Mouse (Mus musculus) lung, postnatal 14 days (tissue): ENCODE results near the gene Elfn2.
A peak's percentile ranks its signal among the peaks of the same experiment; 100 is the strongest.

Experiments
- DNase-seq: peaks from one replicate; pipeline ENCODE4 v3.0.0; 2021

Elfn2 gene

GRCm38 (mm10) chr15:78718290-78719250 lies at the start of gene Elfn2:
Elfn2 (minus strand) TSS chr15:78718771.
- no peak for DNase-seq

GRCm38 (mm10) chr15:78763704-78764103 lies 45.1 kb upstream of the Elfn2 start:
- DNase-seq: no peak

GRCm38 (mm10) chr15:78763210-78763609 lies 44.6 kb upstream of the Elfn2 start:
- DNase-seq: no peak

GRCm38 (mm10) chr15:78761112-78761511 lies 42.5 kb upstream of the Elfn2 start:
- DNase-seq: no peak

- DNase-seq: no peak
These were observed 39.6 kb upstream of the Elfn2 start for GRCm38 (mm10) chr15:78758132-78758531.

- no peak for DNase-seq
These were observed 37.6 kb upstream of the Elfn2 start for GRCm38 (mm10) chr15:78755966-78756725.

- DNase-seq: no peak
These were observed 36.7 kb upstream of the Elfn2 start for GRCm38 (mm10) chr15:78755226-78755625.

- DNase-seq: no peak
These were observed 35.6 kb upstream of the Elfn2 start for GRCm38 (mm10) chr15:78754144-78754543.

- DNase-seq: no peak
These were observed 34.4 kb upstream of the Elfn2 start for GRCm38 (mm10) chr15:78752991-78753390.

GRCm38 (mm10) chr15:78750608-78751350 lies 32.2 kb upstream of the Elfn2 start:
- DNase-seq: no peak

- DNase-seq: no peak
These were observed 31.3 kb upstream of the Elfn2 start for GRCm38 (mm10) chr15:78749855-78750254.

- peak; percentile 80 for DNase-seq
These were observed 25.6 kb upstream of the Elfn2 start for GRCm38 (mm10) chr15:78744206-78744605.

GRCm38 (mm10) chr15:78742831-78743230 lies 24.3 kb upstream of the Elfn2 start:
- no peak for DNase-seq

GRCm38 (mm10) chr15:78740662-78741061 lies 22.1 kb upstream of the Elfn2 start:
- no peak for DNase-seq

GRCm38 (mm10) chr15:78737146-78737545 lies 18.6 kb upstream of the Elfn2 start:
- DNase-seq: no peak

GRCm38 (mm10) chr15:78736681-78737100 lies 18.1 kb upstream of the Elfn2 start:
- no peak for DNase-seq

- no peak for DNase-seq
These were observed 17.6 kb upstream of the Elfn2 start for GRCm38 (mm10) chr15:78736181-78736579.

GRCm38 (mm10) chr15:78735431-78736180 lies 17.0 kb upstream of the Elfn2 start:
- DNase-seq: no peak

GRCm38 (mm10) chr15:78731830-78732229 lies 13.3 kb upstream of the Elfn2 start:
- no peak for DNase-seq

- DNase-seq: no peak
These were observed 11.9 kb upstream of the Elfn2 start for GRCm38 (mm10) chr15:78730315-78731049.

GRCm38 (mm10) chr15:78726697-78727096 lies 8.1 kb upstream of the Elfn2 start:
- DNase-seq: no peak

GRCm38 (mm10) chr15:78720532-78720931 lies 2.0 kb upstream of the Elfn2 start:
- peak; percentile 45 for DNase-seq
